Mouse (Mus musculus): Measurements from ENCODE around the gene Il10. TPM values are rescaled to one million over a fixed set of nuclear protein-coding genes. Genes with fewer than 3 reads are reported as not detected.
A peak's percentile ranks its signal among the peaks of the same experiment; 100 is the strongest.

Gene Il10
- polyA plus RNA-seq (2014; fragmentation: Nextera tagmentation; extraction: Ambion mirVana): not detected in 2 replicates

GRCm38 (mm10) chr1:131019492-131020098, at the start of gene Il10:
Gene Il10 (plus strand): TSS chr1:131019845.
- H3K27ac ChIP-seq (ENCODE audit: low read depth): no peak within 1 kb of the TSS
- no peak within 1 kb of the TSS for H3K4me3 ChIP-seq (ENCODE audit: low read depth, low read length)
- DNase-seq (ENCODE audit: low spot score) (no peak), ATAC-seq (replicated peaks; ENCODE audit: low FRiP score, low TSS enrichment, low read depth) (no peak)
- H3K9me3 ChIP-seq (ENCODE audit: control insufficient read depth, low read length): no peaks in the 10 kb centered on the region
- H3K27me3 ChIP-seq (replicated peaks; ENCODE audit: control insufficient read depth, insufficient read depth, low read length): no peaks in the 10 kb centered on the region
- no peaks in the 10 kb centered on the region for H3K36me3 ChIP-seq (ENCODE audit: control insufficient read depth, insufficient read depth, low read length)
- WGBS: 66% methylated on average over 8 of the region's 8 CpGs
- no peaks in the 10 kb centered on the region for H3K4me1 ChIP-seq (replicated peaks; ENCODE audit: control insufficient read depth, insufficient read depth, low read length)
- no peak within 1 kb of the TSS for H3K4me2 ChIP-seq (ENCODE audit: low read length)
- no peak within 1 kb of the TSS for H3K9ac ChIP-seq (ENCODE audit: low read length)

- Histone ChIP-seq H3K36me3 (ENCODE audit: control insufficient read depth, insufficient read depth, low read length) (no peaks in the 10 kb centered on the region), H3K27ac (ENCODE audit: low read depth) (no peak overlapping the region), H3K4me1 (replicated peaks; ENCODE audit: control insufficient read depth, insufficient read depth, low read length) (no peaks in the 10 kb centered on the region), H3K9me3 (ENCODE audit: control insufficient read depth, low read length) (no peaks in the 10 kb centered on the region), H3K9ac (ENCODE audit: low read length) (no peak overlapping the region), H3K27me3 (replicated peaks; ENCODE audit: control insufficient read depth, insufficient read depth, low read length) (no peaks in the 10 kb centered on the region), H3K4me2 (ENCODE audit: low read length) (no peak overlapping the region), H3K4me3 (ENCODE audit: low read depth, low read length) (no peak overlapping the region)
- ATAC-seq (replicated peaks; ENCODE audit: low FRiP score, low TSS enrichment, low read depth) (no peak), DNase-seq (ENCODE audit: low spot score) (peak; percentile 65)
- 30% methylated on average over 1 of the region's 1 CpGs for WGBS
These were observed 40.2 kb upstream of the Il10 start for GRCm38 (mm10) chr1:130979455-130979854.

- ATAC-seq (replicated peaks; ENCODE audit: low FRiP score, low TSS enrichment, low read depth) (0 out of 2 replicates have a peak, but pooled peaks have one; percentile 12), DNase-seq (ENCODE audit: low spot score) (peak; percentile 49)
These were observed 35.2 kb upstream of the Il10 start for GRCm38 (mm10) chr1:130984441-130984840.

GRCm38 (mm10) chr1:130987001-130987400, 32.6 kb upstream of the Il10 start:
- H3K27me3 ChIP-seq (replicated peaks; ENCODE audit: control insufficient read depth, insufficient read depth, low read length): no peaks in the 10 kb centered on the region
- H3K4me3 ChIP-seq (ENCODE audit: low read depth, low read length): no peak overlapping the region
- H3K9ac ChIP-seq (ENCODE audit: low read length): no peak overlapping the region
- no peaks in the 10 kb centered on the region for H3K9me3 ChIP-seq (ENCODE audit: control insufficient read depth, low read length)
- H3K36me3 ChIP-seq (ENCODE audit: control insufficient read depth, insufficient read depth, low read length): no peaks in the 10 kb centered on the region
- ATAC-seq (replicated peaks; ENCODE audit: low FRiP score, low TSS enrichment, low read depth) (no peak), DNase-seq (ENCODE audit: low spot score) (peak; percentile 21)
- no peaks in the 10 kb centered on the region for H3K4me1 ChIP-seq (replicated peaks; ENCODE audit: control insufficient read depth, insufficient read depth, low read length)
- H3K4me2 ChIP-seq (ENCODE audit: low read length): no peak overlapping the region
- no peak overlapping the region for H3K27ac ChIP-seq (ENCODE audit: low read depth)
- WGBS: 93% methylated on average over 5 of the region's 5 CpGs

More at GRCm38 (mm10) chr1:130984441-130984840, 35.2 kb upstream of the Il10 start:
- H3K9ac ChIP-seq (ENCODE audit: low read length): no peak overlapping the region
- WGBS: 52% methylated on average over 7 of the region's 7 CpGs
- H3K36me3 ChIP-seq (ENCODE audit: control insufficient read depth, insufficient read depth, low read length): no peaks in the 10 kb centered on the region
- H3K27me3 ChIP-seq (replicated peaks; ENCODE audit: control insufficient read depth, insufficient read depth, low read length): no peaks in the 10 kb centered on the region
- H3K4me3 ChIP-seq (ENCODE audit: low read depth, low read length): no peak overlapping the region
- H3K9me3 ChIP-seq (ENCODE audit: control insufficient read depth, low read length): no peaks in the 10 kb centered on the region
- no peak overlapping the region for H3K4me2 ChIP-seq (ENCODE audit: low read length)
- no peaks in the 10 kb centered on the region for H3K4me1 ChIP-seq (replicated peaks; ENCODE audit: control insufficient read depth, insufficient read depth, low read length)
- no peak overlapping the region for H3K27ac ChIP-seq (ENCODE audit: low read depth)

GRCm38 (mm10) chr1:130987418-130987817, 32.2 kb upstream of the Il10 start:
- H3K27ac ChIP-seq (ENCODE audit: low read depth): no peak overlapping the region
- no peak for DNase-seq (ENCODE audit: low spot score)

GRCm38 (mm10) chr1:130989331-130989730, 30.3 kb upstream of the Il10 start:
- 86% methylated on average over 3 of the region's 3 CpGs for WGBS
- H3K36me3 ChIP-seq (ENCODE audit: control insufficient read depth, insufficient read depth, low read length): no peaks in the 10 kb centered on the region
- no peak overlapping the region for H3K4me3 ChIP-seq (ENCODE audit: low read depth, low read length)
- DNase-seq (ENCODE audit: low spot score) (peak; percentile 4), ATAC-seq (replicated peaks; ENCODE audit: low FRiP score, low TSS enrichment, low read depth) (no peak)
- H3K27ac ChIP-seq (ENCODE audit: low read depth): no peak overlapping the region
- no peaks in the 10 kb centered on the region for H3K27me3 ChIP-seq (replicated peaks; ENCODE audit: control insufficient read depth, insufficient read depth, low read length)
- H3K9ac ChIP-seq (ENCODE audit: low read length): no peak overlapping the region
- no peaks in the 10 kb centered on the region for H3K9me3 ChIP-seq (ENCODE audit: control insufficient read depth, low read length)
- no peaks in the 10 kb centered on the region for H3K4me1 ChIP-seq (replicated peaks; ENCODE audit: control insufficient read depth, insufficient read depth, low read length)
- H3K4me2 ChIP-seq (ENCODE audit: low read length): no peak overlapping the region

More at GRCm38 (mm10) chr1:130987418-130987817, 32.2 kb upstream of the Il10 start:
- no peak for ATAC-seq (replicated peaks; ENCODE audit: low FRiP score, low TSS enrichment, low read depth)
- H3K4me2 ChIP-seq (ENCODE audit: low read length): no peak overlapping the region
- H3K36me3 ChIP-seq (ENCODE audit: control insufficient read depth, insufficient read depth, low read length): no peaks in the 10 kb centered on the region
- H3K27me3 ChIP-seq (replicated peaks; ENCODE audit: control insufficient read depth, insufficient read depth, low read length): no peaks in the 10 kb centered on the region
- no peaks in the 10 kb centered on the region for H3K9me3 ChIP-seq (ENCODE audit: control insufficient read depth, low read length)
- H3K9ac ChIP-seq (ENCODE audit: low read length): no peak overlapping the region
- H3K4me1 ChIP-seq (replicated peaks; ENCODE audit: control insufficient read depth, insufficient read depth, low read length): no peaks in the 10 kb centered on the region
- H3K4me3 ChIP-seq (ENCODE audit: low read depth, low read length): no peak overlapping the region

GRCm38 (mm10) chr1:130990448-130990847, 29.2 kb upstream of the Il10 start:
- Histone ChIP-seq H3K4me2 (ENCODE audit: low read length) (no peak overlapping the region), H3K9me3 (ENCODE audit: control insufficient read depth, low read length) (no peaks in the 10 kb centered on the region), H3K9ac (ENCODE audit: low read length) (no peak overlapping the region), H3K27me3 (replicated peaks; ENCODE audit: control insufficient read depth, insufficient read depth, low read length) (no peaks in the 10 kb centered on the region), H3K36me3 (ENCODE audit: control insufficient read depth, insufficient read depth, low read length) (no peaks in the 10 kb centered on the region), H3K27ac (ENCODE audit: low read depth) (no peak overlapping the region), H3K4me1 (replicated peaks; ENCODE audit: control insufficient read depth, insufficient read depth, low read length) (no peaks in the 10 kb centered on the region), H3K4me3 (ENCODE audit: low read depth, low read length) (no peak overlapping the region)
- no peak for ATAC-seq (replicated peaks; ENCODE audit: low FRiP score, low TSS enrichment, low read depth)
- DNase-seq (ENCODE audit: low spot score): peak; percentile 29
- WGBS: 100% methylated on average over 1 of the region's 1 CpGs

GRCm38 (mm10) chr1:130993574-130994154, 26.0 kb upstream of the Il10 start:
- WGBS: 78% methylated on average over 9 of the region's 9 CpGs

GRCm38 (mm10) chr1:130995515-130995914, 24.1 kb upstream of the Il10 start:
- H3K9ac ChIP-seq (ENCODE audit: low read length): no peak overlapping the region
- ATAC-seq (replicated peaks; ENCODE audit: low FRiP score, low TSS enrichment, low read depth) (no peak), DNase-seq (ENCODE audit: low spot score) (no peak)
- H3K27ac ChIP-seq (ENCODE audit: low read depth): no peak overlapping the region
- no peaks in the 10 kb centered on the region for H3K9me3 ChIP-seq (ENCODE audit: control insufficient read depth, low read length)
- H3K4me2 ChIP-seq (ENCODE audit: low read length): no peak overlapping the region
- 35% methylated on average over 1 of the region's 1 CpGs for WGBS
- no peaks in the 10 kb centered on the region for H3K36me3 ChIP-seq (ENCODE audit: control insufficient read depth, insufficient read depth, low read length)
- H3K27me3 ChIP-seq (replicated peaks; ENCODE audit: control insufficient read depth, insufficient read depth, low read length): no peaks in the 10 kb centered on the region
- H3K4me3 ChIP-seq (ENCODE audit: low read depth, low read length): no peak overlapping the region
- no peaks in the 10 kb centered on the region for H3K4me1 ChIP-seq (replicated peaks; ENCODE audit: control insufficient read depth, insufficient read depth, low read length)

More at GRCm38 (mm10) chr1:130993574-130994154, 26.0 kb upstream of the Il10 start:
- no peak overlapping the region for H3K4me2 ChIP-seq (ENCODE audit: low read length)
- H3K9me3 ChIP-seq (ENCODE audit: control insufficient read depth, low read length): no peaks in the 10 kb centered on the region
- H3K27ac ChIP-seq (ENCODE audit: low read depth): no peak overlapping the region
- ATAC-seq (replicated peaks; ENCODE audit: low FRiP score, low TSS enrichment, low read depth): no peak
- no peaks in the 10 kb centered on the region for H3K4me1 ChIP-seq (replicated peaks; ENCODE audit: control insufficient read depth, insufficient read depth, low read length)
- no peak for DNase-seq (ENCODE audit: low spot score)
- no peak overlapping the region for H3K9ac ChIP-seq (ENCODE audit: low read length)
- H3K27me3 ChIP-seq (replicated peaks; ENCODE audit: control insufficient read depth, insufficient read depth, low read length): no peaks in the 10 kb centered on the region
- H3K36me3 ChIP-seq (ENCODE audit: control insufficient read depth, insufficient read depth, low read length): no peaks in the 10 kb centered on the region
- no peak overlapping the region for H3K4me3 ChIP-seq (ENCODE audit: low read depth, low read length)

Data from intestine, embryonic 14.5 days (tissue).